Mouse (Mus musculus) hindbrain, embryonic 12.5 days (tissue): Measurements from ENCODE around the gene Cdkn1b. TPM values are rescaled to one million over a fixed set of nuclear protein-coding genes. Genes with fewer than 3 reads are reported as not detected.

Experiments used
- ATAC-seq: fragments of 200-750 bp; cut with Nextera tagmentation; 2 replicates; pipeline ENCODE4 v1.8.0; 2017; ENCODE audit warnings: moderate TSS enrichment; ENCODE audit not compliant: low FRiP score
- H3K27ac ChIP-seq: fragments of 300-500 bp; sonication (generic); 2 replicates; pipeline ENCODE4 v1.5.1; 2016; ENCODE audit warnings: mild to moderate bottlenecking
- H3K27me3 ChIP-seq: fragments of 300-500 bp; sonication (generic); 2 replicates; pipeline ENCODE4 v1.6.1; 2016; ENCODE audit warnings: mild to moderate bottlenecking
- H3K36me3 ChIP-seq: fragments of 300-500 bp; sonication (generic); 2 replicates; pipeline ENCODE4 v1.6.1; 2016; ENCODE audit warnings: mild to moderate bottlenecking
- H3K4me1 ChIP-seq: fragments of 300-500 bp; sonication (generic); 2 replicates; pipeline ENCODE4 v1.6.1; 2016
- H3K4me2 ChIP-seq: fragments of 300-500 bp; sonication (generic); replicated peaks from 2 replicates; pipeline ENCODE4 v1.6.1; 2016; ENCODE audit warnings: mild to moderate bottlenecking
- H3K4me3 ChIP-seq: fragments of 300-500 bp; sonication (generic); 2 replicates; pipeline ENCODE4 v1.5.1; 2016; ENCODE audit warnings: mild to moderate bottlenecking
- H3K9ac ChIP-seq: fragments of 300-500 bp; sonication (generic); 2 replicates; pipeline ENCODE4 v1.6.1; 2016; ENCODE audit warnings: mild to moderate bottlenecking, moderate library complexity
- H3K9me3 ChIP-seq: fragments of 300-500 bp; sonication (generic); replicated peaks from 2 replicates; pipeline ENCODE4 v1.6.1; 2016; ENCODE audit warnings: mild to moderate bottlenecking
- WGBS: fragments of 180-500 bp; shearing (Covaris S2); methylation state at CpG from one replicate; pipeline ENCODE4 v1.1.7; 2016; 5-methylcytosine and 5-hydroxymethylcytosine counted together
- polyA plus RNA-seq: library from polyadenylated mRNA; unstranded; fragments of >200 nt; fragmentation: Nextera tagmentation; extraction: Ambion mirVana; gene quantifications from 2 replicates; pipeline ENCODE4 v1.2.1, GENCODE M21; 2016

Cdkn1b gene
- polyA plus RNA-seq, 1 experiment from 2014 or later: 24.9 TPM

DNA sequence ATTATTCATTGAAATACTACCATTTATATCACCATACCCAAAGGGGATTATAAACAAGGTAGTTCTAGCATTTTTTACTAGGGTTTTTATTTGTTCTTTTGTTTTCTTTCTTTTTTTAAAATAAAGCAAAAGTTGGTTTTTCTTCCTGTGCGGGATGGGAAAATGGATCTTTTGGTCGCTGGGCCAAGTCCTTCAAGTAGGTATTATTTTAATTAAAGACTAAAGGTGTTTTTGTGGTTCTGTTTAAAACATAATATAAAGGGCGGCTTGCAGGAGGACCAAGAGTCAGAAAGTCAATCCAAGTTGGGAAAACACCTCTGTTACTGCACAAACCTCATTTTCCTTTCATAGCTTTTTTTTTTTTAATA lies 6.1 kb downstream of the Cdkn1b start:
- Histone ChIP-seq H3K9ac (peak overlapping the region; percentile 82), H3K27me3 (no peaks in the 10 kb centered on the region), H3K36me3 (no peaks in the 10 kb centered on the region), H3K27ac (peak overlapping the region; percentile 98; the same call in 1 of the 2 replicates), H3K9me3 (no peaks in the 10 kb centered on the region), H3K4me3 (peak overlapping the region; percentile 59), H3K4me1 (peaks cover 47% of the 10 kb centered on the region), H3K4me2 (peak overlapping the region; percentile 94)
- no peak for ATAC-seq
- WGBS: 15% methylated on average over 3 of the region's 3 CpGs

DNA sequence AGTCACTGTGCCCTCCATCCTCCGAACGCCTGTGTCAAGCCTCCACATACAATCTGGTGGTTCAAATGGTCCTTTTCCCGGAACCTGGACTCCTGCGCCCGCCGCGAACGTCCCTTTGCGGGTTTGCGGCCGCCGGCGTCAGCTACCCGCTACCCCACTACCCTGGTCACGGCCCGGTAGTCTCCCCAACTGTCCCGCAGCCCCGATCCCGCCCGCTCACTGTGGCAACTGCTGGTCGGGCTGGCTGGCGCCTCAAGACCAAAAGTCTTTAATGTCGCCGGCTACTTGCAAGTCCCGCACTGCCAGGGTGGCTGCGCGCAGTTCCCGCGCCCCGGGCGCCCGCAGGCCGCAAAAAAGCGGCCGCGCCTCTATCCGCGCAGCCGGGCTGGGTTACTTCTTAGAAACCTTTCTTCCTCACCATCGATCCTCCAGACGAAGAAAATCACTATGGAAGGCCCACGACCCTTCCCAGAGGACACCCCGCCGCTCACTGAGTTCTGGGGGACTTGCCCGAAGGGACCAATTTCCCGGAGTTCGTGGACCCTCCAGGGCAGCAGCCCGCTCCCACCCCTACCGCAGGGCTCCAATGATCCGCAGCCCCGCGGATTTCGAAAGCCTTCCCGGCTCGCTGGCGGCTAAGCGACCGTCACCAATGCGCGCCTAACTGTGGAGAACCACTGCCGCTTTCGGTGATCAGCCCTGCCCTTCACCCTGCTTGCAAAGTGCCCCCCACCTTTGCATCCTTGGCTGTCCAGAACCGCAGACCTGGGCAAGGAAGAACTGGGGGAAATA lies 6.8 kb downstream of the Cdkn1b start:
- H3K27me3 ChIP-seq: no peaks in the 10 kb centered on the region
- H3K9me3 ChIP-seq: no peaks in the 10 kb centered on the region
- peak; percentile 43 for ATAC-seq
- H3K4me2 ChIP-seq: peak overlapping the region; percentile 94
- WGBS: under 1% methylated on average over 63 of the region's 63 CpGs
- peak overlapping the region; percentile 82 for H3K9ac ChIP-seq
- peaks cover 43% of the 10 kb centered on the region for H3K4me1 ChIP-seq
- peak overlapping the region; percentile 98 for H3K27ac ChIP-seq
- H3K4me3 ChIP-seq: peak overlapping the region; percentile 59
- H3K36me3 ChIP-seq: no peaks in the 10 kb centered on the region

DNA sequence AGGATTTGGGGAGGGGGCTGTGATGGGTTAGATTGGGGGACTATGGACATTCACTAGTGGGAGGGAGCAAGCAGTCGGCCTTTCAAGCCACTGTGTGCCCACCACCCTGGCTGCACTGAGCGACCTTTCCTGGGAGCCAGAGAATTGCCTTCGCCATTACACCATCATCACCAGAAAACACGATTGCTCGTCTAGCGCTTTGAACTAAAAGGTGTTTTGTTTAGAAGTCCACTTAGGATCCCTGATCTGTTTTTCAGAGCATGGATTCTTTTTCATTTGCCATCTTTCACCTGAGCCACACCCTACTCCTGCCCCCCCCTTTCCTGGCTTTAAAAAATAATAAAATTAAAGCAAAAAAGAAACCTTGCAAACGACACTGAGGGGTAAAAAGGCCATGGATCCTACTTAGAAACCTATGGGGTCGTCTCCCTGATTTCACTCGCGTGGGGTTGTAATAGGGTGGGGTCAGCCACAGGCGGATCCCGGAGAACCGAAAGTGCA lies 7.4 kb downstream of the Cdkn1b start:
- Histone ChIP-seq H3K27ac (peak overlapping the region; percentile 98), H3K36me3 (no peaks in the 10 kb centered on the region), H3K9ac (peak overlapping the region; percentile 82), H3K4me2 (peak overlapping the region; percentile 94), H3K4me3 (peak overlapping the region; percentile 59), H3K4me1 (peaks cover 38% of the 10 kb centered on the region), H3K9me3 (no peaks in the 10 kb centered on the region), H3K27me3 (no peaks in the 10 kb centered on the region)
- peak; percentile 27 for ATAC-seq
- 2% methylated on average over 13 of the region's 13 CpGs for WGBS

DNA sequence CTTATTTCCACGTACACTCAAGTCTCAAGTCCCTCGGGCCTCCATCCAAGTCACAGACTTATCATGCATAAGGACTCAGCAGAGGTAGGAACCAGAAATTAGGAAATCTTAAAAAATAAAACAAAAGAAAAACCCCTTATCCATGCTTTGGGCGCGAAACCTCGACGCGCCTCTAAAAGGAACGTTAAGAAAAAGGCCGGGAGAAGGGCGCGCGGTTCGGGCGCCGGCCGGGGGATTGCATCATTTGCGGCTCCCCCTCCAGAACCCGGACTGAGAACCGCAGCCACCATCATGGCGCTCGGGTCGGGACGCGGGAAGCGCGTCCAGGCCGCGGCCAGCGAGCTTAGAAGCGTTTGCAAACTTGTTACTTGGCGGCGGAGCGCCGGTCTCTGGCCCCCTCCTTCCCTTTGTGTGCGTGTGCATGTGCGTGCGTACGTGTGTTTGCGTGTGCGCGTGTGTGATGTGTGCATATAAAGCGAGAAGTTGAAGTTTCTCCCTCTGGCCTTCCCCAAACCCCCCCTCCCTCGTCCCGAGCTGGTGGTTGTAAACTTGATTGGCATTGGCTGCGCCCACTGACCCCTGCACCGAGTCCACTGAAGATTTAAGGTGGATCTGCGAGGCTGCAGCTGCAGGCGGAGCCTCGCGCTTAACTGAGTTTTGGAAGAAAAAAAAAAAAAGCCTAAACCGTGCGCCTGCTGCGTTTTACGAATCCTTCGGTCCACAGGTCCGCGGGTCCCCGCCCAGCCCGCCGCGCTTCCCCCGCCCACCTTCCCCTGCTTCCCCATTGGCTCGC lies 8.1 kb downstream of the Cdkn1b start:
- Histone ChIP-seq H3K27me3 (no peaks in the 10 kb centered on the region), H3K9ac (peak overlapping the region; percentile 82), H3K36me3 (no peaks in the 10 kb centered on the region), H3K4me2 (peak overlapping the region; percentile 94), H3K4me3 (peak overlapping the region; percentile 59), H3K27ac (peak overlapping the region; percentile 98), H3K4me1 (peaks cover 37% of the 10 kb centered on the region), H3K9me3 (no peaks in the 10 kb centered on the region)
- under 1% methylated on average over 63 of the region's 63 CpGs for WGBS
- peak; percentile 89 for ATAC-seq

DNA sequence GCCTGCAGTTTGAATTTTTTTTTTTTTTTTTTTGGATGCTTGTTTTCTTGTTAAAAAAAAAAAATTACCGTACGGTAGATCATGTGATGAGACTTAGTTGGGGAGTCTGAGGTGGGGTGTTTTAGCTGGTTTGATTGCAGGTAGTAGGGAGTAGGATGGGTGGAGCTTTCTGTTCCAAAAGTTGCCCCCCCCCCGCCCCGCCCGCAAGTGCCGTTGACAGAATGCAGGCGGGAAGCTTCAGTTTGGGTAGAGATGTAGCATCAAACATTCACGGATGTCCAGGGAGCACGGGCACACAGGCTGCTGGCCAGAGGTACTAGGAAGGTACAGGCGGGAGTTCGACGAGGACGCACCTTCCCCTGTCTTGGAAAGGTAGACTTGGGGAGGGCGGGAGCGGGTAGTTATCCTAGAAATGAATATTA lies 8.7 kb downstream of the Cdkn1b start:
- Histone ChIP-seq H3K9me3 (no peaks in the 10 kb centered on the region), H3K4me3 (peak overlapping the region; percentile 59), H3K9ac (peak overlapping the region; percentile 57), H3K4me1 (peaks cover 31% of the 10 kb centered on the region), H3K27me3 (no peaks in the 10 kb centered on the region), H3K4me2 (peak overlapping the region; percentile 94), H3K36me3 (no peaks in the 10 kb centered on the region), H3K27ac (peak overlapping the region; percentile 98)
- ATAC-seq: peak; percentile 46
- WGBS: 0% methylated on average over 15 of the region's 15 CpGs

DNA sequence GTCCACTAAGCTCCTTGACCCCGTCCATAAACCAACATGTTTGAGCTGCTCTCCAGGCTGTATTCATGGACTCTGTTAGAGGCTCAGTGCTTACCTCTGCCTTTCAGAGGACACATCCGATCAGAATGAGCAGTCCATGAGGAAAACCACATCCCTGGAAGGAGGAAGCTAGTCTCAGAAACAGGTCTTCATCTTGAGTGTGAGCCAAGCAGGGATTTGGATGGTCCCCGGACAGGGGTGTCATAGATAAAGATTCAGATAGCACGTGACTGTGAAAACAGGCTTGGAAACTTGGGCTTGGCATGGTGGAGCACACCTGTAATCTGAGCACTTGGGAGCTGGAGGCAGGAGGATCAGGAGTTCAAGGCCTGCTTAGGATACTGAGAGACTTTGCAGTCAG lies 9.7 kb downstream of the Cdkn1b start:
- Histone ChIP-seq H3K4me1 (peaks cover 28% of the 10 kb centered on the region), H3K4me2 (peak overlapping the region; percentile 94), H3K4me3 (peak overlapping the region; percentile 59), H3K27ac (no peak overlapping the region), H3K27me3 (no peaks in the 10 kb centered on the region), H3K9ac (peak overlapping the region; percentile 37; the same call in 1 of the 2 replicates), H3K36me3 (no peaks in the 10 kb centered on the region), H3K9me3 (no peaks in the 10 kb centered on the region)
- WGBS: 58% methylated on average over 4 of the region's 4 CpGs
- no peak for ATAC-seq

DNA sequence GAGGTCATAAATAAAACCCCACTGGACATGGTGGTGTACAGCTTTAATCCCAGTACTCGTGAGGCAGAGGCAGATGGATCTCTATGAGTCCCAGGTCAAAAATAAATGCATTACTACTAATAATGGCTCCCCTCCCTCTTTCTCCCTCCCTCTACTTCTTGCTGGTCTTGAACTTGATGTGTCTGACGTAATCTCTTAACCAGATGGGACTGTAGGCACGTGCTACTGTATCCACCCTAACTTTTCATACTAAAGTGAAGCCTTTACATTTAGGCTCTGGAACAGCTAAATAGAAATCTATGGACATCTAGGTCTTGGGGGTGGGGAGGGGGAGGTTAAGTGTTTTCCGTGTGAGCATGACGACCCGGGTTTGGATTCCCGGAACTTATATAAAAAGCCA lies 10.2 kb downstream of the Cdkn1b start:
- Histone ChIP-seq H3K27ac (no peak overlapping the region), H3K9me3 (no peaks in the 10 kb centered on the region), H3K4me3 (peak overlapping the region; percentile 59), H3K4me2 (peak overlapping the region; percentile 94), H3K9ac (no peak overlapping the region), H3K36me3 (no peaks in the 10 kb centered on the region), H3K4me1 (peaks cover 26% of the 10 kb centered on the region), H3K27me3 (no peaks in the 10 kb centered on the region)
- 85% methylated on average over 7 of the region's 7 CpGs for WGBS
- ATAC-seq: no peak

DNA sequence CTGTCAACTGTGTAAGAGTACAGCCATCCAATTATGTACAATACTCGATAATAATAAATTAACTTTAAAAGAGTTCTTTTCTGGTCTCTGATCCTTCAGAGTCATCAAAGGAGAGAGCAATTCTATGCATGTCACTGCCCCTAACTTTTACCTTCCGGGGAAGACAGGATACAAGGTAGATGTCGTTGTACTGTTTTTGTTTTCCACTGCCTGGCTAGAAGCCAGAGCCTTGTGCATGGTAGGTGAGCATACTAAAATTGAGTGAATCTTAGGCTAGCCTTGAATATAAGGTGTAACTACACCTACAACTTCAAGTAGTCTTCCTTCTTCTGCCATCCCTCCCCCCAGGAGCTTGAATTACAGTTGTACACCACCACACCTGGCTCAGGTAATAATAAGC lies 10.9 kb downstream of the Cdkn1b start:
- Histone ChIP-seq H3K27me3 (no peaks in the 10 kb centered on the region), H3K4me1 (peaks cover 21% of the 10 kb centered on the region), H3K4me2 (peak overlapping the region; percentile 94; the same call in 1 of the 2 replicates), H3K27ac (no peak overlapping the region), H3K9me3 (no peaks in the 10 kb centered on the region), H3K4me3 (no peak overlapping the region), H3K9ac (no peak overlapping the region), H3K36me3 (no peaks in the 10 kb centered on the region)
- WGBS: 91% methylated on average over 3 of the region's 3 CpGs
- ATAC-seq: no peak

DNA sequence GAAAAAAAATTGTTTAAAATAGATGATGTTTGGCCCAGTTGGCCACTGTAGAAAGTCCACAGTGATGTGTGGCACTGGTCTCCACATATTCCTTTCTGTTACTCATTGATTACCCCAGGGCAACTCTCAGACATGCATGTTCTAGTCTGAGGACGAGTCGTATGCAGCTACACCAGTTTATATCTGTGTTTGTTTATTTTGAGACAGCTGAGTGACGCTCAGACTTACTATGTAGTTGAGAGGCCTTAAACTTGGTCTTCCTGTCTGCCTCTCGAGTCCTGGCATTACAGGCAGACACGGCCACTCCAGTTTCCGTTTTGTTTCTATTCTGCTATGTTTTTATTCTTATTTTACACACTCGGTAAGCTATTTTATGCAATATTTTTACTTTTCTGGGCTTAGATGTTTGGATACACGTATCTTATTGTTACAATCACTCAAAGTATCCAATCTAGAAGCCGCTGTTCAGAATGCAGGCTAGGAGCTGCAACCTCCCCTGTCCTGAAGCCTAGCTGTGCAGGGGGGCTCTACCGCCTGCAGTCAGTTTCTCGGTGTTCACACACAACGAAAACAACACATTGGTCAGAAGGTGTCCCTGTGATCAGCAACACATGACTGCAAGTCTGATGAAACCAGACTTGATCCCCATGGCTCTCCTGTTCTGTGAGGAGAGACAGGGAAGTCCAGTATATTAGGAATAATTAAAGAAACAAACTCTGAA lies 12.4 kb downstream of the Cdkn1b start:
- no peaks in the 10 kb centered on the region for H3K27me3 ChIP-seq
- no peaks in the 10 kb centered on the region for H3K9me3 ChIP-seq
- no peaks in the 10 kb centered on the region for H3K36me3 ChIP-seq
- H3K4me3 ChIP-seq: no peak overlapping the region
- H3K4me1 ChIP-seq: peaks cover 8% of the 10 kb centered on the region
- WGBS: 73% methylated on average over 12 of the region's 12 CpGs
- no peak overlapping the region for H3K9ac ChIP-seq
- H3K27ac ChIP-seq: no peak overlapping the region
- no peak for ATAC-seq
- H3K4me2 ChIP-seq: no peak overlapping the region

DNA sequence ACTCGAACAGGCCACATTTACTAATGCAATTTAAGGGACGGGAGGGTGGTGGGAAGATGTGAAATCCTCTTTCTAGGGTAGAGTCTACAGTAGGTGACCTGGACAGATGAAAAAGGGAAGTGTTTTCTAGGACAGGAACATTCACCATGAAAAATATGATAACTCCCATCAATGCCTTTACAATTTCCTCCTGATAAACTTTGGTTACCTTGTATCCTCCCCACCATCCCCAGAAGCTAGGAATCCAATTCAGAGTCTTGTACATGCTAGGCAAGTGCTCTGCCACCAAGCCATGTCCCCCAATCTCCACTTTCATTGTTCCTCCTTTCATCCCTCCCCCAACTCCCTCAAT lies 13.0 kb downstream of the Cdkn1b start:
- ATAC-seq: no peak
- no peak overlapping the region for H3K4me2 ChIP-seq
- H3K36me3 ChIP-seq: no peaks in the 10 kb centered on the region
- no peak overlapping the region for H3K9ac ChIP-seq
- no peak overlapping the region for H3K27ac ChIP-seq
- WGBS: 77% methylated on average over 2 of the region's 2 CpGs
- H3K9me3 ChIP-seq: no peaks in the 10 kb centered on the region
- peaks cover 5% of the 10 kb centered on the region; the same call in 1 of the 2 replicates for H3K4me1 ChIP-seq
- no peaks in the 10 kb centered on the region for H3K27me3 ChIP-seq
- H3K4me3 ChIP-seq: no peak overlapping the region

DNA sequence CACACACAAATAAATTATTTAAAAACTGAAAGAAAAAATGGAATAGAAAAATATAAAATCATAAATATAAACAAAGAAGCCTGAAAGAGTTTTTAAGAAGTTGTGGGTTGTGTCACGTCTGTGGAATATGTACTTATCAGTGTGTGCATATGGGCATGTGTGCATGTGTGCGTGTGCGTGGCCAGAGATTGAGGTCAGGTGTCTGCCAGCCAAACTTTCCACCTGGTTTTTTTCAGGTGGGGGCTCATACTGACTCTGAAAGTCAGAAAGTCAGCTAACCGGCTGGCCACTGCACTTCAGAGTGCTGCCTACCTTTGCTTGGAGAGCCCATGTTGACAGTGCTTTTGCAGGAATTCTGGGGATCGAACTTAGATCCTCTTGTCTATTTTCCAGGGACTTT lies 14.1 kb downstream of the Cdkn1b start:
- no peak overlapping the region for H3K27ac ChIP-seq
- H3K27me3 ChIP-seq: no peaks in the 10 kb centered on the region
- 94% methylated on average over 5 of the region's 5 CpGs for WGBS
- H3K36me3 ChIP-seq: no peaks in the 10 kb centered on the region
- no peaks in the 10 kb centered on the region for H3K9me3 ChIP-seq
- no peak overlapping the region for H3K4me2 ChIP-seq
- H3K4me3 ChIP-seq: no peak overlapping the region
- no peak overlapping the region for H3K9ac ChIP-seq
- peaks cover 5% of the 10 kb centered on the region; the same call in 1 of the 2 replicates for H3K4me1 ChIP-seq
- no peak for ATAC-seq

DNA sequence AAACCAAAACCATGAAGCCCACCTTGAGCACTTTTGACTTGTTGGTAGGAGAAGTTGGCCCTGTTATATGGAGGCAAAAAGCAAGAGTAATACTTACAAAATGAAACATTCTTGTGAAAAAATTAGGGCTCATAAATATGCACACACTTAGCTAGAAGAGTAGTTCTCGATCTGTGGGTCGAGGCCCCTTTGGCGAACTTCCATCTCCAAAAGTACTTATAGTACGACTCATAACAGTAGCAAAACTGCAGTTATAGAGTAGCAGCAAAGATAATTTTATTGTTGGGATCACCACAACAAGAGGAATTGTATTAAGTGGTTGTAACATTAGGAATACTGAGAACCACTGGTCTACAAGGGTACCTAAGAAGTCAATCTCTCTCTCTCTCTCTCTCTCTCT lies 19.6 kb downstream of the Cdkn1b start:
- Histone ChIP-seq H3K4me3 (no peak overlapping the region), H3K9ac (no peak overlapping the region), H3K27ac (no peak overlapping the region), H3K27me3 (no peaks in the 10 kb centered on the region), H3K4me2 (no peak overlapping the region), H3K9me3 (no peaks in the 10 kb centered on the region), H3K36me3 (peaks cover 11% of the 10 kb centered on the region; the same call in 1 of the 2 replicates), H3K4me1 (no peaks in the 10 kb centered on the region)
- ATAC-seq: no peak
- 93% methylated on average over 4 of the region's 4 CpGs for WGBS
